8 mouse cellular contexts compared by ENCODE assay signal in the genomic region with DNA sequence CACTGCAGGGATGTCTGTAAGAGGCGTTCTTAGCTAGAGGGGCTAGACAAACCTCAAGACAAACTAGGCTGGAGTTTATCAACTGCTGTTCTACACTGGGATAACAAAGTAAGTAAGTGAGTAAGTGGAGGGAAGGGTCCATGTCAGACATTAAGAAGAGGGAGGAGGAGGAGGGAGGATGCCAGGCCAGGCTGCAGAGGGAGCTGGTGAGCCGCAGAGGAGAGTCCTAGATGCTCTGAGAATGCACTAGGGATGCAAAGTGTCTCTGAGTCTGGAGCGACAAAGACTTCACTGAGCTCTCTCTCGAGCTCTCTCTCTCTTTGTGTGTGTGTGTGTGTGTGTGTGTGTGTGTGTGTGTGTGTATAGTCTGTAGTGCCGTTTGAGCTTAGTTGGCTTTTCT. TPM values are rescaled to one million over a fixed set of nuclear protein-coding genes. Genes with fewer than 3 reads are reported as not detected.
DNase-seq lines count a peak whose midpoint lies in the region; TF ChIP-seq lines count a peak whose summit lies in the region.
"Had no signal": no experiment of that assay in that cellular context is flagged by ENCODE, and none has a peak within 500 bp of the region (broad histone marks: within the 10 kb centered on the region; RNA-seq: fewer than 3 reads in every experiment).

No protein-coding gene starts in this region.

- peak; percentile 62 to 65 for DNase-seq in kidney, postnatal 4 days
- no peak for DNase-seq in kidney, adult 11 months
- DNase-seq in CD4-positive helper T cell, adult 2 months (ENCODE audit: low read depth, low spot score), result peak; percentile 36
- peak; percentile 47 for DNase-seq in lung, postnatal 14 days
- no peak for DNase-seq in ovary, postnatal 10 days (ENCODE audit: low spot score)
- no peak for DNase-seq in gastrocnemius, adult 18-20 months (ENCODE audit: low spot score)

- H3K9me3 ChIP-seq in E14TG2a.4 (ENCODE audit: low read length), result no peaks in the 10 kb centered on the region
- H3K9me3 ChIP-seq: midbrain, embryonic 15.5 days had no signal

- peaks cover 33% of the 10 kb centered on the region for H3K4me1 ChIP-seq in E14TG2a.4 (replicated peaks; ENCODE audit: low read depth, low read length)
- H3K4me1 ChIP-seq: midbrain, embryonic 15.5 days had no signal

- no peak overlapping the region for H3K4me3 ChIP-seq in E14TG2a.4 (replicated peaks; ENCODE audit: low read length)
- H3K4me3 ChIP-seq: midbrain, embryonic 15.5 days had no signal

- peak; percentile 32 for TF ChIP-seq CTCF in E14TG2a.4 (conservative IDR thresholded peaks at IDR 0.05; ENCODE audit: low read length)

- peaks cover 72% of the 10 kb centered on the region for H3K27me3 ChIP-seq in E14TG2a.4 (ENCODE audit: insufficient read depth, low read length)
- H3K27me3 ChIP-seq: midbrain, embryonic 15.5 days had no signal

- H3K36me3 ChIP-seq in E14TG2a.4 (ENCODE audit: insufficient read depth, low read length), result no peaks in the 10 kb centered on the region
- H3K36me3 ChIP-seq: midbrain, embryonic 15.5 days had no signal

RNA-seq across cellular contexts. Expression of a gene that starts 9.7 kb away (rescaled TPM):
- total RNA-seq in gastrocnemius, adult 18-20 months (2021), result 1 to 10 TPM in 1 of 2 experiments, under 1 TPM in 1; 0.73 to 1.0 TPM

RNA-seq across cellular contexts. Expression of a gene that starts 35.6 kb away (rescaled TPM):
- 10 to 100 TPM; 18.4 to 19.5 TPM for total RNA-seq in gastrocnemius, adult 18-20 months (2021)

RNA-seq across cellular contexts. Expression of a gene that starts 35.8 kb away (rescaled TPM):
- 10 to 100 TPM; 37.5 to 45.6 TPM for total RNA-seq in gastrocnemius, adult 18-20 months (2021)

Comparison
In these comparisons a context has a peak if more than half of its experiments do, and no peak if none do; other contexts are left out.
1. DNase-seq: peak in kidney, postnatal 4 days (2 of 2), CD4-positive helper T cell, adult 2 months (single experiment) and lung, postnatal 14 days (single experiment); none in kidney, adult 11 months (single experiment), ovary, postnatal 10 days (single experiment) and gastrocnemius, adult 18-20 months (single experiment).